Mouse (Mus musculus) heart, embryonic 15.5 days (tissue): Measurements from ENCODE around the gene Tecpr1. TPM values are rescaled to one million over a fixed set of nuclear protein-coding genes. Genes with fewer than 3 reads are reported as not detected.

Experiments
- ATAC-seq: fragments of 200-750 bp; cut with Nextera tagmentation; replicated peaks from 2 replicates; pipeline ENCODE4 v1.8.0; 2017; ENCODE audit warnings: low read depth, moderate TSS enrichment; ENCODE audit not compliant: insufficient number of reproducible peaks, insufficient read depth, low FRiP score
- H3K27ac ChIP-seq: fragments of 300-500 bp; sonication (generic); 2 replicates; pipeline ENCODE4 v1.5.1; 2015; ENCODE audit warnings: mild to moderate bottlenecking, inconsistent platforms
- H3K27me3 ChIP-seq: fragments of 300-500 bp; sonication (generic); 2 replicates; pipeline ENCODE4 v1.6.1; 2015; ENCODE audit warnings: inconsistent platforms
- H3K36me3 ChIP-seq: fragments of 300-500 bp; sonication (generic); 2 replicates; pipeline ENCODE4 v1.6.1; 2015; ENCODE audit warnings: mild to moderate bottlenecking, inconsistent platforms
- H3K4me1 ChIP-seq: fragments of 300-500 bp; sonication (generic); replicated peaks from 2 replicates; pipeline ENCODE4 v1.6.1; 2015; ENCODE audit warnings: inconsistent platforms
- H3K4me2 ChIP-seq: fragments of 300-500 bp; sonication (generic); 2 replicates; pipeline ENCODE4 v1.6.1; 2015; ENCODE audit warnings: inconsistent platforms, mild to moderate bottlenecking, moderate library complexity
- H3K4me3 ChIP-seq: fragments of 300-500 bp; sonication (generic); 2 replicates; pipeline ENCODE4 v1.5.1; 2015; ENCODE audit warnings: mild to moderate bottlenecking, inconsistent platforms
- H3K9ac ChIP-seq: fragments of 300-500 bp; sonication (generic); 2 replicates; pipeline ENCODE4 v1.6.1; 2015; ENCODE audit warnings: mild to moderate bottlenecking, inconsistent platforms
- H3K9me3 ChIP-seq: fragments of 300-500 bp; sonication (generic); replicated peaks from 2 replicates; pipeline ENCODE4 v1.6.1; 2016; ENCODE audit warnings: inconsistent platforms
- WGBS: fragments of 180-500 bp; shearing (Covaris S2); methylation state at CpG from one replicate; pipeline ENCODE4 v1.1.7; 2015; ENCODE audit warnings: mixed read lengths; 5-methylcytosine and 5-hydroxymethylcytosine counted together
- polyA plus RNA-seq: library from polyadenylated mRNA; unstranded; fragments of >200 nt; fragmentation: Nextera tagmentation; extraction: Ambion mirVana; gene quantifications from 2 replicates; pipeline ENCODE4 v1.2.1, GENCODE M21; 2015

The Tecpr1 gene
- polyA plus RNA-seq, 1 experiment from 2014 or later, result 13.9 TPM

GRCm38 (mm10) chr5:144184350-144185045 lies 38.9 kb downstream of the Tecpr1 start:
- Histone ChIP-seq H3K4me3 (no peak overlapping the region), H3K4me2 (no peak overlapping the region), H3K27ac (no peak overlapping the region), H3K9ac (no peak overlapping the region), H3K9me3 (no peaks in the 10 kb centered on the region), H3K27me3 (no peaks in the 10 kb centered on the region), H3K4me1 (peaks cover 24% of the 10 kb centered on the region), H3K36me3 (peaks cover 7% of the 10 kb centered on the region; the same call in 1 of the 2 replicates)
- 90% methylated on average over 21 of the region's 21 CpGs for WGBS
- no peak for ATAC-seq

- no peak overlapping the region for H3K9ac ChIP-seq
- H3K4me3 ChIP-seq, result no peak overlapping the region
- WGBS, result 72% methylated on average over 7 of the region's 7 CpGs
- H3K36me3 ChIP-seq, result peaks cover 7% of the 10 kb centered on the region; the same call in 1 of the 2 replicates
- no peaks in the 10 kb centered on the region for H3K27me3 ChIP-seq
- H3K4me2 ChIP-seq, result no peak overlapping the region
- no peak overlapping the region for H3K27ac ChIP-seq
- H3K4me1 ChIP-seq, result peaks cover 18% of the 10 kb centered on the region
- ATAC-seq, result no peak
- no peaks in the 10 kb centered on the region for H3K9me3 ChIP-seq
Measured at GRCm38 (mm10) chr5:144183647-144184335, 39.6 kb downstream of the Tecpr1 start.

- peak overlapping the region; percentile 25; the same call in 1 of the 2 replicates for H3K4me2 ChIP-seq
- WGBS, result 24% methylated on average over 8 of the region's 8 CpGs
- H3K4me1 ChIP-seq, result peaks cover 17% of the 10 kb centered on the region
- no peaks in the 10 kb centered on the region for H3K27me3 ChIP-seq
- no peak overlapping the region for H3K4me3 ChIP-seq
- no peaks in the 10 kb centered on the region for H3K9me3 ChIP-seq
- H3K36me3 ChIP-seq, result peaks cover 7% of the 10 kb centered on the region; the same call in 1 of the 2 replicates
- no peak; the same call in 1 of the 2 replicates for ATAC-seq
- no peak overlapping the region for H3K27ac ChIP-seq
- no peak overlapping the region for H3K9ac ChIP-seq
Measured at GRCm38 (mm10) chr5:144183248-144183559, 40.2 kb downstream of the Tecpr1 start.

- H3K36me3 ChIP-seq, result peaks cover 8% of the 10 kb centered on the region; the same call in 1 of the 2 replicates
- no peak for ATAC-seq
- WGBS, result 22% methylated on average over 20 of the region's 20 CpGs
- H3K4me2 ChIP-seq, result peak overlapping the region; percentile 25; the same call in 1 of the 2 replicates
- no peaks in the 10 kb centered on the region for H3K27me3 ChIP-seq
- peaks cover 17% of the 10 kb centered on the region for H3K4me1 ChIP-seq
- H3K9me3 ChIP-seq, result no peaks in the 10 kb centered on the region
- H3K4me3 ChIP-seq, result no peak overlapping the region
- H3K9ac ChIP-seq, result no peak overlapping the region
- no peak overlapping the region for H3K27ac ChIP-seq
Measured at GRCm38 (mm10) chr5:144182542-144183247, 40.7 kb downstream of the Tecpr1 start.

- no peak overlapping the region for H3K9ac ChIP-seq
- H3K27ac ChIP-seq, result no peak overlapping the region
- H3K27me3 ChIP-seq, result no peaks in the 10 kb centered on the region
- H3K36me3 ChIP-seq, result peaks cover 11% of the 10 kb centered on the region
- ATAC-seq, result no peak
- peaks cover 17% of the 10 kb centered on the region for H3K4me1 ChIP-seq
- H3K9me3 ChIP-seq, result no peaks in the 10 kb centered on the region
- WGBS, result 91% methylated on average over 7 of the region's 7 CpGs
- no peak overlapping the region for H3K4me3 ChIP-seq
- no peak overlapping the region for H3K4me2 ChIP-seq
Measured at GRCm38 (mm10) chr5:144181249-144181648, 42.2 kb downstream of the Tecpr1 start.

- Histone ChIP-seq H3K9me3 (no peaks in the 10 kb centered on the region), H3K4me1 (peaks cover 9% of the 10 kb centered on the region), H3K36me3 (peaks cover 30% of the 10 kb centered on the region), H3K4me2 (no peak overlapping the region), H3K9ac (no peak overlapping the region), H3K4me3 (no peak overlapping the region), H3K27ac (no peak overlapping the region), H3K27me3 (no peaks in the 10 kb centered on the region)
- 61% methylated on average over 6 of the region's 6 CpGs for WGBS
- ATAC-seq, result no peak
Measured at GRCm38 (mm10) chr5:144178216-144178615, 45.2 kb downstream of the Tecpr1 start.

GRCm38 (mm10) chr5:144173648-144174047 lies 49.8 kb downstream of the Tecpr1 start:
- Histone ChIP-seq H3K27ac (no peak overlapping the region), H3K4me2 (no peak overlapping the region), H3K36me3 (peaks cover 44% of the 10 kb centered on the region), H3K4me1 (no peaks in the 10 kb centered on the region), H3K9me3 (no peaks in the 10 kb centered on the region), H3K9ac (no peak overlapping the region), H3K4me3 (no peak overlapping the region), H3K27me3 (no peaks in the 10 kb centered on the region)
- 91% methylated on average over 18 of the region's 18 CpGs for WGBS
- no peak for ATAC-seq

GRCm38 (mm10) chr5:144169275-144169975 lies 54.0 kb downstream of the Tecpr1 start:
- H3K9me3 ChIP-seq, result no peaks in the 10 kb centered on the region
- no peak for ATAC-seq
- H3K27ac ChIP-seq, result no peak overlapping the region
- H3K4me3 ChIP-seq, result no peak overlapping the region
- peaks cover 26% of the 10 kb centered on the region for H3K36me3 ChIP-seq
- H3K4me2 ChIP-seq, result no peak overlapping the region
- no peaks in the 10 kb centered on the region for H3K4me1 ChIP-seq
- no peaks in the 10 kb centered on the region for H3K27me3 ChIP-seq
- no peak overlapping the region for H3K9ac ChIP-seq
- 87% methylated on average over 8 of the region's 8 CpGs for WGBS

- Histone ChIP-seq H3K36me3 (peaks cover 9% of the 10 kb centered on the region), H3K27ac (no peak overlapping the region), H3K9me3 (no peaks in the 10 kb centered on the region), H3K4me2 (no peak overlapping the region), H3K9ac (no peak overlapping the region), H3K4me3 (no peak overlapping the region), H3K27me3 (no peaks in the 10 kb centered on the region), H3K4me1 (no peaks in the 10 kb centered on the region)
- no peak for ATAC-seq
- 70% methylated on average over 3 of the region's 3 CpGs for WGBS
Measured at GRCm38 (mm10) chr5:144165756-144166155, 57.7 kb downstream of the Tecpr1 start.

GRCm38 (mm10) chr5:144162813-144163517 lies 60.5 kb downstream of the Tecpr1 start:
- Histone ChIP-seq H3K4me2 (no peak overlapping the region), H3K9me3 (no peaks in the 10 kb centered on the region), H3K27me3 (no peaks in the 10 kb centered on the region), H3K4me1 (peaks cover 5% of the 10 kb centered on the region; the same call in 1 of the 2 replicates), H3K9ac (no peak overlapping the region), H3K4me3 (no peak overlapping the region), H3K27ac (no peak overlapping the region), H3K36me3 (peaks cover 6% of the 10 kb centered on the region; the same call in 1 of the 2 replicates)
- 74% methylated on average over 10 of the region's 10 CpGs for WGBS
- ATAC-seq, result no peak
